Mouse (Mus musculus) adrenal gland, adult (tissue): ENCODE results near the gene Ebf1.

Experiments
- DNase-seq, 2 experiments: peaks; one replicate each; pipeline ENCODE4 v3.0.0; 2022 to 2023; ENCODE audit warnings: low spot score in 1 of 2; ENCODE audit not compliant: inconsistent age in 2 of 2

Ebf1 gene

DNA sequence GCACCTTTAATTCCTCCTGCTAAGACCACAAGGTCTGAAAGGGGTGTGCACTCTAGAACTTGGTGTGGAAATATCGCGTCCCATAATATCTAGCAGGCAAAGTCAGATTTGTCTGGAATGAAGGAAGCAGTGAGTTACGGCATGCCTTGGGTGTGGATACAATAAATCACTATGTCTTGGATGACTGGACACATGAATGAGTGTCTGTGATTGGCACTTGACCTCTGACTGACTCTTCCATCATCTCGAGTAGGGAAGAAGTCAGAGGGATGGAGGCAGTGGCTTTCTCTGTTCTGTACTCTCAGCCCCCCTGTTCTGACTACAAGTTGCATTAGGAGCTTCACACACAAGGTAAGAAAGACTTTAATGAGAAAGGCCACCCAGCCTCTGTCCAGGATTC lies 112.8 kb downstream of the Ebf1 start:
- no peak for DNase-seq

DNA sequence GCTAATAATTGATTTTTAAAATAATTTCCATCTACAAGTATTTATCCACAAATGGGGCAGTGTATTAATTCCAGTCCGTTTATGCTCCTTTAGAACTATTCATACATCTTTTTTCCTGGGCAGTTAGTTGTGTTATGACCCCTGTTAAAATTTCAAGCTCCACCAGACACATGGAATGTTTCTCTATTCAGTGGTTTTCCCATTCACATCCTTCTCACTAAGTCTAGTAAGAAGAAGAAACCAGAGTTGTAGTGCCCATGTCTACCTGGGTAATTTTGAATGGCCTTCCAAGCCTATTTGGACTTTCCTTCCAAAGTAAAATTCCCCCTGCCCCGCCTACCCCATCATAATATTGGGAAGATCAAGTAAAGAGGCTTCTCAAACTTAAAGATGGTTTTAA lies 114.6 kb downstream of the Ebf1 start:
- no peak for DNase-seq

DNA sequence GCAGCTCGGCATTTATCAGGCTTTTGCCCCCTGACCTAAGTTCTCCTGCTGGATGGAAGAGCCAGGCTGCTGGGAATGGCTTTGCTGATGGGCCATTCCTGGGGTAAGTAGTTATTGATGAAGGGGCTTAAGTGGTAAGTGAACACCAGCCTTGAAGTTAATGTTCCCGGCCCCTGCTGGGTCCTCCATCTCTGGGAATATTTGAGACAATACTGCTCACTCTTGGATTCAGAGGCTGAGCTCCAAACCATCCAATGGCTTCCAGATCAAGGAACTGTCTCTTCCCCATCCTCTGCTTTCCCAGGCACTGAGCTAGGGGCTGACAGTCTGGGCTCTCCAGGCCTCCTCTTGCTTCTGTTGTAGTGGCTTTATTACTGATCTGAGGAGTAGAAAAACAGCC lies 116.2 kb downstream of the Ebf1 start:
- DNase-seq = no peak

DNA sequence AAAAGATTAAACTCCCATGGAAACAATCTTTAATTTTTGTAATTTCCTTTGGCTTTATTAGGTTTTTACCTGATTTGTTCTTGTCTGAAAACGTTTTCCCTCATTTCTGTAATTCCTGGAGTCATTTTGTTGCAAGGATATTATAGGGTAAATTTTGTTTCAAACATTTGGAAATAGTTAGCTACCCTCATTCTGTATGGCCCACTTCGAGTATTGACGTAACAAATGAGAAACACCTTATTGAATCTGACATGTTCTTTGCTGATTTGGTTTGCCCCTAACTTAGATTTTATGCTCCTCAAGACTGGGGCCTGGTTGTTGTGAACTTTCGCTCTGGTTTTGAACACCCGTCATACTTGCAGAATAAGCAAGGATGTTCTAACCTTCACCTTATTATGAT lies 120.9 kb downstream of the Ebf1 start:
- no peak for DNase-seq

DNA sequence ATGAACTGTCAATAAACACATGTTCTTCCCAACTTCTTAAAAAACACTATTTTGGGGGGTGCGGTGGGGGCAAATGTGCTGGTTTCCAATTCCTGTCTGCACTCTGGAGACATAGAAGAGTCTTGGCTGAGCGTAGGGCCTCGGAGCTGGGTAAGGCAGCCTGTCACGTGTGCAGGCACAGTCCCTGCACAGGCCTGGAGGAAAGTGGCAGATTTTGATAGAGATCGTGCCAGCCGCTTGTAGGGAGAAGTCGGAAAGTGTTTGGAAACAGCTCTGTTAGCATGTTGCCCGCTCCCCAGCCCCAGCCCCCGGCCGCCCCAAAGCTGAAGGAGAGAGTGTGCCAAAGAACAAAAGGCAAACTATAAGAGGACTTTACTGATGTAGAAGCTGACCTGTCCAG lies 121.7 kb downstream of the Ebf1 start:
- peak in 1 of 2 experiments; percentile 32 for DNase-seq

DNA sequence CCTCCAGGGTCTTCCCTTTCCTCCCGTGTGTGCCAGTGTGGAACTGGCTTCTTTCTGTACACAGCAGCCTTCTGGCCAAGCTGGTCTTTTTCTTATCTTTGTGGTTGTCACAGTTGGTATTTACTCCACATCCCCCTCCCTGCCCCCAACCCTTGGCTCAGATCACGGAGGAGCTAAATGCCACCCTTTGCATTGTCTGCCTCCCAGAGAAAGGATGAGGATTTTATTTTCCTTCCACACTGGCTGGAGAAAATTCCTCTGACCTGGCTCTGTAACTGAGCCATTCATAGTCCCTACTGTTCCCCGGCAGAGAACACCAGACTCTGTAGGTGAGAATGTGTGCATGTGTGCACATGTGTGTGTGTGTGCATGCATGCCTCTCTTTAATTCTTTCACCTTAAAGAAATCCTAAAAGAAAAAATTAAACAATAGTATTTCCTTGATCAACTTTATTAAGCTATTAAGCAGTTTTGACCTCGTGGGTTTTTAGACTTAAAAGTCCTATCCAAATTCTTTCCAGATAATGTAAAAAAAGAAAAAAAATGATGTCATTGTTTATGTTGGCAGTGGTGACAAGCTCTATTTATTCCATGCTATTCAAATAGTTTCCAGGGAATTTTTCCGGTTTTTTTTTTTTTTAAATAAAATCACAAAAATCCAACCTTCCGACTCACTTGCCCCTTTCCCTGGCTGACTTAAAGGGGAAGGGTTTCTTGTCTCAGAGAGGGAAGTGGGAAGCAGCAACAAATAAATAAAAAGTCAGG lies 123.3 kb downstream of the Ebf1 start:
- peak in 1 of 2 experiments; percentile 39 for DNase-seq

DNA sequence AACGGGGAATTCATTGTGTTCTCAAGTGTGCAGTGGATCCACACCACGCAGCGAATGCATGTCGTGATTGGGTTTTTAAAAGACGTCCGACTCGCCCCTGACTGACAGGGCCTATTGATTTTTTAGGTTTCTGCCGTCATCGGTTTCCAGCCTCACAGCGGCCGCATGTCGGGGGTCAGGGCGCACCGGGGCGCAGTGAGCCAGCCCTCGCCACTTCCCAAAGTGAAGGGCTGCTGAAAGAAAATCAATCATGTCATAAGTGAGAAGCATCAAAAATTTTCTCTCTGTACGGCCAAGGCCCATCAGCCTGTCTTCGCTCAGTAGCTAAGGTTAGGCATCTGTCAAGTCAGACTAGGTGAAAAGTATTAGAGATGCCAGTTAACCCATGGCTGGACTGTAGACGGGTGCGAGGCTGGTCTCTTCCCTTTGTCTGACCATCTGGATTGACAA lies 124.0 kb downstream of the Ebf1 start:
- peak in 1 of 2 experiments; percentile 43 for DNase-seq

DNA sequence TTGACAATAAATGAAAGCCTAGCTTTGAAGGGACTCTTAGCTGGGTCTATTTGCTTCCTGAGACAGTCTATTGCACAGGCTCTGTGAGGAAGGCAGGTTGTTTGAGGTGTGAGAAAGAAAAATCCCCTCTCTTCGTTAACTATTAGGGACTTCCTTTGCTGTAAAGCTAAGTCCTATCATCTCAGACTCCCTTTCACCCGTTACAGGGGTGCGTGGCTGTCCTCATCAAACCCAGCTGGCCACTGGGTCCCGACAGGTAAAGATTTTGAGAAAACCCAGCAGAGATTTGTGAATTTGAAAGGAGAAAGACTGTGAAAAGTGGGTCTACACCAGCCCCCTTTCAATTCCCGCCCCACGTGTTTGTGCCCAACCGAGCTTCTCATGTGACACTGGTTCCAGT lies 127.3 kb downstream of the Ebf1 start:
- DNase-seq = no peak

DNA sequence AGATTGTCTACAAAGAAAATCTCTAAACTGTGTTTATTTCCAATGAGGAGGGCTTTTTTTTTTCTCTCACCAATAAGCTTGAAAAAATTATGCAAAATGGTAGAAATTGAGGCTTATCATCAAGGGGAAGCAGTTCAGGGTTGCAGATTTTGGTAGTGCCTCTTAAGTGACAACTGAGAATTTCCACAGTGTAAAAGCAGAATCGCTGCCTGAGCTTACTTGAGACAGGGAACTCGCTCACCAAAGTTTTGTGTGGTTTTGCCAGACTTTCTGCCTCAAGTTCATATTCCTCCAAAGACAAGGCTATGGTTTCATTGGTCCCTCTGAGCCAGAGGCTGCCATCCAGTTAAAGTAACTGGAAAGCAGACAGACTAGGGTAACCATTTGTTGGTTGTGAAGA lies 128.8 kb downstream of the Ebf1 start:
- DNase-seq = no peak

DNA sequence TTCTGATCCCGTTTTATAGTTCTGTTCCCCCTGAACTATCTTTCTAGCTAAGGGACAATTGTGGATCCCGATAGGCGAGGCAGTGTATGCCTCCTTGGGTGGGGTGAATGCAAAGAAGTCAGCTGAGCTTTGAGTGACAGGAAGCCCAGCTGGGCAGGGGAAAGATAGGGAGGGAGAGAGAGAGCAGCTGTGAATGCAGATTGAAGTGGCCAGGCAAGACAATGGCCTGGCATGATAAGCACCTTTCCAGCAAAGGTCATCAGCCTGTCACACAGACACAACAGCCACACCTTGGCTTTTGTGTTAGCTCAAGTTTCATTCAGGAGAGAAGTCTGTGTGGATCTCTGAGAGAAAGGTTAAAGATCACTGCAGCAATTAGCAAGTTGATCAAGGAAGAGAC lies 129.6 kb downstream of the Ebf1 start:
- no peak for DNase-seq

DNA sequence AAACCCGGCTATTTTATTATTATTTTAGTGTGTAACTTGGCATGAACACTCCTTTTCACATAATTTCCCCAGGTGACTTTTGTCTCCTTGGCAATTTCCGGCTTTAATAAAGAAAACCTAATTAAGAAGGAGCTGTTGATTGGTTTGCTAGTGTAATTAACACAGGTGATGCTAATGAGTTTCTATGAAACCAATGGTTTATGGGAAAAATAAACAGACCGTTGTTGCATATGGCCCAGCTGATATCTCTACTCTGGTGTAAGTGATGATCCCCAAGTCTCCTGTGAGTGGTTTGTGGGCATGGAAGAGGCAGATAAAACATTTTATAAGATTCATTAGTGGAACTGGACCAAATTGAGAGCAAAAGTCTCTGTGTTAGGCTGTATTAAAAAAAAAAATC lies 132.2 kb downstream of the Ebf1 start:
- DNase-seq = no peak

DNA sequence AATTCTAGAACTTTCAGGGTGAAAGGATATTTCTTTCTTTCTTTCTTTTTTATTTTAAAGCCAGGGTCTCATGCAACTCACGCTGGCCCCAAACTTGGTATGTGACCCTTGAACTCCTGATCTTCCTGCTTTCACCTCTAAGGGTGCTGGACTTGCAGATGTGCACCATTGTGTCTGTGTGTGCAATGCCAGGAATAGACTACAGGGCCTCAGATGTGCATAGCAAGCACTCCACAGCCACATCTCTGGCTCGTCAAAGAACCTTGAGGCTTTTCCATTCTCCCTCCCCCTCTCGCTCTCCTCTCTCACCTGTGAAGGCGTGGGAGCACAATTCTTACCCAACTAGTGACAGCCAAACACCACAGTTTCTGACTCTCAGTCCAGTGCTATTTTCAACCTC lies 137.2 kb downstream of the Ebf1 start:
- no peak for DNase-seq

DNA sequence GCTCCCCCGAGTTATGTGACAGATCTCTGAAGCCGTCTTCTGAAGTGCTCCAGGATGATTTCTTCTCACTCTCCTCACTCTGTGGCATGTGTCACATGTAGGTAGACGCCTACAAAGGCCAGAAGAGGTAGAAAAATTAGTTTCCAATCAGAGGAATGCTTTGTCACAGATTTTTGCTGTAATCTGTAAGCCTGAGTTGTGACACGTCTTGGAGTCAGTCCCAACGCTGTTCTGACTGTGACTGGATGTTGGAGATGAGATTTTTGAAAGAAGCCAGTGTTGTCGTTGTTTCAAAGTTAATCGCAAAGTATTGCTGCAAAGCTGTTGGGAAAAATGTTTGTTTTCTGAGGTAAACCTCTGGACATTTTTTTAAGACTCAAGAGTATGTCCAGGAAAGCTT lies 139.2 kb downstream of the Ebf1 start:
- DNase-seq = no peak

DNA sequence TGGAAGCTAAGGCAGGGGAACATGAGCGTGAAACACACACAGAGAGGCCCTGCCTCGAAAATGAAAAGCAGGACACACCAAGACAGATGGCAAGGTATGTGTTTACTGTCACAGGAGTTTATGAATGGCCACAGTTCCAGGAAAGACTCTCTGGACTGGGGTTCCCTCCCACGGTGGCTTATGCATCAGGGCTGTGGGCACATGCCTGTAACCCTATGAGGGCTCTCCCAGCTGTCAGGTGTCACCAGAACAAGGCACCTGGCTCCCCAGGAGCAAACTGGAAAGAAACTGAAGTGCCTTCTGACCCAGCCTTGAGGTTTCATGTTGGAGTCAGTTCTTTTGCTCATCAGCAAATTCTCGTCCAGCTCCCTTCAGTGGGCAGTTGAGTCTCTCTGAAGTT lies 141.7 kb downstream of the Ebf1 start:
- no peak for DNase-seq

DNA sequence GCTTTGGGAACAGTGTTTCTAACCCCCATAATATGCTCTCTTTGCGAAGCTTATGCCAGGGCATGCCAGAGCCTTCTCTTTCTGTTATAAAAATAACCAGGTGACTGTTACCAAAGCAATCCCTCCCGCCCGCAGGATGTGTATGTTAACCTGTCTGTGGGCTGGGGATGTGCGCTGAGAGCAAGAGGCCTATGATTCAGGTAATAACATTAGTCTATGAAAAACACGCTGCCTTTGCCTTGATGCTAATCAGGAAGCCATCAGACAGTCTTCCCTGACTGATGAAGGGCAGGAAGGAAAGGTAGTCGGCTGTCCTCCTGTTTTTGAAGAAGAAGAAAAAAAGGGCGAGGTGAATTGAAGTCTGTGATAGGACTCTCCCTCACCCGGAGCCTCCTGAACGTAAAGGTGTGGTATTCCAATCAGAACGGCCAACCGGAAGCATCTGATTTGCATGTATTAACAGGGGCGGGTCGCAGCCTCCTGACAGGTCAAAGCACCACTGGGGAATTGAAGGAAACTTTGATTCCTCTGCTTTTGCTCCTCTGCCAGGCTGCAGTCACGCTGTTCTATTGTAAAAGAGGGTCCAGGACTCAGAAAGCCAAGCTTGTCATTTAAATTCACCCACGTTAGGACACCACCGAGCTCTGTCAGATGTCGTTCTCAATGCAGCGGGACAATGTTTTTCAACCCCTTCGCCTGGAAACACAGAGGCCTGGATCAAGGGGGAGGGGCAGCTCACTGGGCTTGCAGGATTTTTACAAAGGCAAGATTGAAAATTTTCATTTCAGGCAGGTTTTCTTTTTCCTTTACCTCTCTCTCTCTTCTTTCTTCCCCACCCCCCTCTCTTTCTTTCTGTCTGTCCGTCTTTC lies 144.2 kb downstream of the Ebf1 start:
- DNase-seq = no peak

DNA sequence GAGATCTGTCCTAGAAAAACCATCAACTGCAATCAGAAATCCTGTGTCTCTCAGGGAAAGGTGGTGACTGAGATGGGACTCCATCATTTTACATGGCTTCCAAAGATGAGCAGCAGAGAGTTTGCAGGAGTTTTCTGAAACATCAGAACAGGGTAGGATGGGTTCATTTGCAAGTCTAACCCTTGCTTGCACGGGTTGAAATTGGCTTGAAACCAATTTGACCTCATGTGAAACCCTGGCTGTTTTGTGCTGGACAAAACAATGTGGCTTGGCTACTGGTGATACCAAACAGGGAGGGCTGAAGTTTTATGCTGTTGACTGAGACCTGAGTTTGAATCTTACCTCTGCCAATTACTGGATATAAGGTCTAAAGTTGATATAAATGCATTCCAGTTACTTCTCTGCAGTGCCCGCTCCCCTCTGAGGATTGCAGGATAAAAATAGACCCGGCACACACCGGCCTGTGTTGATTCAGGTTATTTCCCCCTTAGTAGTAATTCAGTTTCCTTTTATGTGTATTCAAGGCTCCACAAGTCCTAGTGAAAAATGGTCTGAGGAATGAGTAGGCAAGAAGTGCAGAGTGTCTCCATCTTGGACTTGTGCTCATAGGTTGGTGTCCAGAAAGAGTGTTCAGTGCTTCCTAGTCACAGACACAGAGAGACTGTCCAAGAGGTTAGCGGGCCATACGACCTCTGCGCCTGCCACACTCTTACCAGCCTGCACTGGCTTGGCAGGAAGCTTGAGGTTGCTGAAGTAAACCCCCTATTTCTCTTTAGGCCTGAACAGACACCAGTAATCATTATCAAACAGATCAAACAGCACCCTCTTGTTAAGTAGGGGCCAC lies 147.1 kb downstream of the Ebf1 start:
- DNase-seq = no peak

DNA sequence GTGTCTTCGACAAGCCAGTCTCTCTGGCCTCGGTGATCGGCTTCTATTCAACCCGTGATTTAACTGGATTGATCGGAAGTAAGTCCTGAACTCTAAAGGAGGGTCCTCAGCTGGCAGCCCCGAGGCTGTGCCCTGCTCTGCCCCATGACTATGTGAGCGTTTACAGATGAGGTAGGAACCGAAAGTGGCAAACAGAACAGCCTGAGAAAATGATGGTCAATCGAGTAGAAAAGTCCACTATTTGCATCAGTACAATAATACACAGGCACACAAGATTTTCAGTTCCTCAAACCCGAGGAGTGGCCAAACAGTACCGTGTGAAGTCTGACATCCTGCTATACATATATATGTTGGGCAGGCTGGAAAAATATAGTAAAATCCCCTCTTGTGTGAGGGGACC lies 147.9 kb downstream of the Ebf1 start:
- DNase-seq = no peak

DNA sequence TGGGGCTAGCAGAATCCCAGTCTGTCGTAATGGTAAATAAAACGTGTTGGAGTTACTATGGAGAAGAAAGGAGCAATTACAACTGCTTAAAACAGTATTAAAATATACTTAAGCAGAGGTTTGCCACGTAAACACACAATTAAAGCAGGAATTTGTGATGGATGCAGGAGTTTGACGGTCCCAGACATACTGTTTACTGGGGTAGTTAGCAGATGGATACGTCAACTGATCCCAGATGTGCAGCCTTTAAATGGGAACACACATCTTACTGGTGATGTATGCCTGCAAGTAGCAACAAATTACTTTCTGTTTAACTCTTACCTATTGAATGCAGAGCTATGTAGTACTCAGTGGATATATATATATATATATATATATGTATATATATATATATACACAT lies 149.1 kb downstream of the Ebf1 start:
- DNase-seq = no peak

DNA sequence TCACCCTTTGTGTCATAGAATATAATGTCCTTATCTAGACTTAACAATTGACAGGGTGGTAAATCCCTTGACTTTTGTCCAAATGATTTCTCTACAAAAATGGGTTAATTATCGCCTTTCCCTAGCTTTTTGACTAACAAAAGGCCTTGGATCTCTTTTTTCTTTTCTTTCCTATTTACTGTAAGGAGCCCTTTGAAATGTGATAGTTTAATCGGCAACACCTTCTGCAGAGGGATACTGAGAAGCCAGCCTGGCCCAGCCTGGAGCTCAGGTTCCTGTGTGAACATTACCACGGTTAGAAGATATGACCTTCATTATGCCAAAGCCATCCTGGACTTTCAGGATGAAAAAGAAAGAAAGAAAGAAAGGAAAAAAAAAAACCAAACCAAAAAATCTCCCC lies 150.2 kb downstream of the Ebf1 start:
- DNase-seq = no peak

DNA sequence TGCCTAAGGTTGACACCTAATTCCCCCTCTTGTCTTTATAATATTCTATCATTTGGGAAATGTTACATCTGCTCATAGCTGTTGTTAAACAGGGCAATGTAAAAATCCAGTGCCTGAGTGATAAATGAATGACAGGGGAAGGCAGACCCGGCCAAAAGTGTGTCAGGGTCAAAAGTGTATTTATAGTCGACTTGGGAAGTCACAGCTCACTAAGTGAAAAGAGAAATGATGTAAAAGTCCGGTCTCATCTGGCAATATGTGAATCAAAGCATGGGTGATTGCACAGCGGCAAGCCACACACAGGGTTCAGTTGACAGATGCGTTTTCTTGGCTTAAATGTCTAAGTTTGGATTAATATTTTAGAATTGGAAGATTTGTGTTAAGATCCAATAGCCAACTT lies 151.2 kb downstream of the Ebf1 start:
- DNase-seq = peak in 1 of 2 experiments; percentile 66

DNA sequence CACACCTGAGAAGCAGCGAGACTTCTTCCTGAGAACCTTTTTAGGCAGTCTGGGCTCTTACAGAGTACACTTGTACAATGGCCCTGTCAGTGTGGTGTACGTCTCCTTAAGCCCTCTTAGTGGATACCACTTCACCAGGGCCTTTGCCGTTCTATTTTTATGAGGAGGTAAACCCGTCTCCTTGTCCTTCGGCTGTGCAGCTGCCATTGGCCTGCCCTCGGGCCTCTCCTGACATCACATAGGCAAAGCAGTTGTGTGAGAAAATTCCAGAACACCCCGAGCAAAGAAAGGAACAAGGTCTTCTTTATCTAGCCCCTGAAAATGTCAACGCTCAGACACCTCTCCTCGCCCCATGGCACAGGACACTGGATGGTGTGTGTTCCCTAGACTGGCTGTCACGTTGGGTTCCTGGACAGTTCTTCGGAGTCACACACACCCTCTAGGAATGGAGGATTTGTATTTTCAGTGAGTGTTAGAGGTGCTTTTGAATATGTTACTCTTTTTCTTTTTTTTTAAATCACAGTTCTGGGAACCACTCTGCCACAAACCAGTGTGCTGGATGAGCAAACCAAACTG lies 154.0 kb downstream of the Ebf1 start:
- no peak for DNase-seq
